ENCODE assay signal across 7 mouse cellular contexts in genomic region chr9:123021636-123022379, GRCm38 (mm10). TPM values are rescaled to one million over a fixed set of nuclear protein-coding genes. Genes with fewer than 3 reads are reported as not detected.
DNase-seq lines count a peak whose midpoint lies in the region; ATAC-seq and TF ChIP-seq lines count a peak whose summit lies in the region.

No protein-coding gene starts in this region.

- peaks cover 6% of the 10 kb centered on the region; the same call in 1 of the 2 replicates for H3K36me3 ChIP-seq in hindbrain, embryonic 12.5 days
- H3K36me3 ChIP-seq in liver, embryonic 15.5 days (replicated peaks), result peaks cover 19% of the 10 kb centered on the region

- DNase-seq in left cerebral cortex, adult 11 months (ENCODE audit: low spot score), result peak; percentile 16
- DNase-seq in left cerebral cortex, postnatal 4 days, result no peak
- peak; percentile 17 for DNase-seq in embryo, embryonic 11.5 days (ENCODE audit: low read depth, low spot score)

- H3K4me1 ChIP-seq in bone marrow, adult 2 months (ENCODE audit: control insufficient read depth, insufficient read depth, low read length), result peaks cover 1% of the 10 kb centered on the region; the same call in 1 of the 2 replicates
- peaks cover 8% of the 10 kb centered on the region for H3K4me1 ChIP-seq in hindbrain, embryonic 12.5 days
- H3K4me1 ChIP-seq in liver, embryonic 15.5 days (replicated peaks), result peaks cover 19% of the 10 kb centered on the region

- peak overlapping the region; percentile 66 for H3K9ac ChIP-seq in hindbrain, embryonic 12.5 days
- H3K9ac ChIP-seq in liver, embryonic 15.5 days, result no peak overlapping the region

- ATAC-seq in hindbrain, embryonic 12.5 days (ENCODE audit: low FRiP score), result peak; percentile 17
- ATAC-seq in liver, embryonic 15.5 days (ENCODE audit: insufficient read depth), result no peak
- ATAC-seq in erythroid progenitor cell, adult 5-6 weeks (replicated peaks; ENCODE audit: low FRiP score, poor library complexity, severe bottlenecking), result no peak

- peak overlapping the region; percentile 66 for H3K4me2 ChIP-seq in hindbrain, embryonic 12.5 days (replicated peaks)
- H3K4me2 ChIP-seq in liver, embryonic 15.5 days, result peak overlapping the region; percentile 88

- TF ChIP-seq POLR2A in bone marrow, adult 2 months (IDR thresholded peaks at IDR 0.05; ENCODE audit: borderline replicate concordance, control insufficient read depth, low read depth, low read length), result no peak

- 39% methylated on average over 16 of the region's 24 CpGs for WGBS in bone marrow, adult 2 months
- WGBS in hindbrain, embryonic 12.5 days, result 39% methylated on average over 19 of the region's 24 CpGs
- WGBS in liver, embryonic 15.5 days (ENCODE audit: insufficient replicate concordance), result 29% methylated on average over 18 of the region's 24 CpGs

- intact Hi-C loops in left cerebral cortex, postnatal 4 days (cut with DNase I), result no loop called here

- H3K9me3 ChIP-seq in hindbrain, embryonic 12.5 days (replicated peaks), result no peaks in the 10 kb centered on the region
- no peaks in the 10 kb centered on the region for H3K9me3 ChIP-seq in liver, embryonic 15.5 days (replicated peaks)

- no peak overlapping the region for H3K27ac ChIP-seq in bone marrow, adult 2 months (ENCODE audit: control insufficient read depth, insufficient read depth, low read depth, low read length, poor library complexity)
- H3K27ac ChIP-seq in hindbrain, embryonic 12.5 days, result peak overlapping the region; percentile 94
- 0 out of 2 replicates have a peak overlapping the region, but pooled peaks have one; percentile 33 for H3K27ac ChIP-seq in liver, embryonic 15.5 days (replicated peaks)

- no peaks in the 10 kb centered on the region for H3K27me3 ChIP-seq in hindbrain, embryonic 12.5 days
- no peaks in the 10 kb centered on the region for H3K27me3 ChIP-seq in liver, embryonic 15.5 days

- TF ChIP-seq CTCF in bone marrow, adult 2 months (IDR thresholded peaks at IDR 0.05; ENCODE audit: control insufficient read depth, insufficient read depth, low read length), result no peak

- peak overlapping the region; percentile 84 for H3K4me3 ChIP-seq in bone marrow, adult 2 months (replicated peaks; ENCODE audit: control insufficient read depth, low read depth, low read length)
- peak overlapping the region; percentile 75 for H3K4me3 ChIP-seq in hindbrain, embryonic 12.5 days
- H3K4me3 ChIP-seq in liver, embryonic 15.5 days (replicated peaks), result peak overlapping the region; percentile 72

RNA-seq across cellular contexts. Expression of gene Tmem42, which starts 0.7 kb away (rescaled TPM):
- total RNA-seq in left cerebral cortex, postnatal 4 days (2021), result 10 to 100 TPM; 22.4 to 28.7 TPM
- 2.2 and 13.3 TPM in 2 replicates for polyA plus RNA-seq in bone marrow, adult 2 months (2011; ENCODE audit: insufficient read depth, insufficient read length, low replicate concordance, missing spikeins)
- polyA plus RNA-seq in hindbrain, embryonic 12.5 days (2016; fragmentation: Nextera tagmentation; extraction: Ambion mirVana), result 17.7 and 19.6 TPM in 2 replicates
- polyA plus RNA-seq in liver, embryonic 15.5 days (2015; fragmentation: Nextera tagmentation; extraction: Ambion mirVana), result 6.0 TPM in 2 replicates
- 5.4 TPM in 1 of 2 replicates, not detected in the other for total RNA-seq in erythroid progenitor cell, adult 5-6 weeks (2015; ENCODE audit: low replicate concordance)
- total RNA-seq in erythroid progenitor cell, adult 5-6 weeks (2017; ENCODE audit: low replicate concordance), result not detected in 2 replicates

RNA-seq across cellular contexts. Expression of gene Tgm4, which starts 12.7 kb away (rescaled TPM):
- 1 to 10 TPM in 1 of 2 experiments, under 1 TPM in 1; 0.74 to 1.3 TPM for total RNA-seq in left cerebral cortex, postnatal 4 days (2021)
- 0.47 TPM in 1 of 2 replicates, not detected in the other for polyA plus RNA-seq in bone marrow, adult 2 months (2011; ENCODE audit: insufficient read depth, insufficient read length, low replicate concordance, missing spikeins)
- 0.36 and 0.63 TPM in 2 replicates for polyA plus RNA-seq in hindbrain, embryonic 12.5 days (2016; fragmentation: Nextera tagmentation; extraction: Ambion mirVana)
- 0.12 and 0.21 TPM in 2 replicates for polyA plus RNA-seq in liver, embryonic 15.5 days (2015; fragmentation: Nextera tagmentation; extraction: Ambion mirVana)
- total RNA-seq in erythroid progenitor cell, adult 5-6 weeks (2015; ENCODE audit: low replicate concordance), result not detected in 2 replicates
- total RNA-seq in erythroid progenitor cell, adult 5-6 weeks (2017; ENCODE audit: low replicate concordance), result not detected in 2 replicates
